Mouse (Mus musculus): ENCODE results near the gene Igsf10.

GRCm38 (mm10) chr3:59312610-59313009 lies 31.6 kb downstream of the Igsf10 start:
- no peak for TF ChIP-seq CTCF (IDR thresholded peaks at IDR 0.05; ENCODE audit: extremely low read depth, insufficient read length, insufficient replicate concordance, low read depth, low read length)
- no peak for TF ChIP-seq POLR2A (IDR thresholded peaks at IDR 0.05; ENCODE audit: low read depth, low read length)
